Mouse (Mus musculus): ENCODE results near the gene Reg4.

Reg4 gene

GRCm38 (mm10) chr3:98236266-98236665, 14.3 kb downstream of the Reg4 start:
- no peak for DNase-seq (ENCODE audit: low read depth in 2 of 2, low spot score in 2 of 2)

- no peak for DNase-seq (ENCODE audit: low read depth in 2 of 2, low spot score in 2 of 2)
Measured at GRCm38 (mm10) chr3:98237240-98237639, 15.3 kb downstream of the Reg4 start.

- no peak for DNase-seq (ENCODE audit: low read depth in 2 of 2, low spot score in 2 of 2)
Measured at GRCm38 (mm10) chr3:98238150-98238549, 16.2 kb downstream of the Reg4 start.

DNA sequence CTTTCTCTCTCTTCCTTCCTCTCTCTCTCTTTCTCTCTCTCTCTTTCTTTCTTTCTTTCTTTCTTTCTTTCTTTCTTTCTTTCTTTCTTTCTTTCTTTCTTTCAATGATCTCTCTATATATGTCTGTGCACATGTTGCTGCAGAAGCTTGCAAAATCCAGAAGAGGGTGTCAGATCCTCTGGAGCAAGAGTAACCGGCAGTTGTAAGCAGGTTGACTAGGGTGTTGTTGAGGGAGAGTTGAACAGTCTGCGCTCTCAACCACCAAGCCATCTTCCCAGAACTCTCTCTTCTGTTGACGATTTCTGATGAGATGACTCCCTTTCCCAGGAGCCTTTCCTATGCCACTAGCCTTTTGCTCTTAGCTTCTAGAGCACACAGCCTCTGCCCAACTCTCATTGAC, 20.1 kb downstream of the Reg4 start:
- DNase-seq (ENCODE audit: low read depth in 2 of 2, low spot score in 2 of 2) = no peak

GRCm38 (mm10) chr3:98242458-98243037, 20.6 kb downstream of the Reg4 start:
- no peak for DNase-seq (ENCODE audit: low read depth in 2 of 2, low spot score in 2 of 2)

DNA sequence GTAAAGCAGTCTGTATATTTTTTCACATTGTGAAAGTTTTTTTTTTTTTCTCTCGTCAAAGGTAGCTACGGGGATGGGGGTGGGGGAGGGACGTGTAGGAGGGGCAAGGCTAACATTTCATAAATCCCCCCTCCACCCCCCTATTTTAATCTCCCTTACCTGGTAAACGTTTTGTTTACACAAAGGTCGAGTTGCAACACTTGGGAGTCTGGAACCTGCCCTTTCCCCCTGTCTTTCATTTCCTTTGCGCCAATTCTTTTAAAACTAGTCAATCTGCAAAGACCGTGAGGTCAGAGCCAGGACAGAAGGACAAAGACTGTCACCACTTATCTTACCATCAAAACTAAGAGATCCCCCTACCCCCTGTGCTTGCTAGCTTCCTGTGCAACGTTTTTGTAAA, 23.9 kb downstream of the Reg4 start:
- no peak for DNase-seq (ENCODE audit: low read depth in 2 of 2, low spot score in 2 of 2)

DNA sequence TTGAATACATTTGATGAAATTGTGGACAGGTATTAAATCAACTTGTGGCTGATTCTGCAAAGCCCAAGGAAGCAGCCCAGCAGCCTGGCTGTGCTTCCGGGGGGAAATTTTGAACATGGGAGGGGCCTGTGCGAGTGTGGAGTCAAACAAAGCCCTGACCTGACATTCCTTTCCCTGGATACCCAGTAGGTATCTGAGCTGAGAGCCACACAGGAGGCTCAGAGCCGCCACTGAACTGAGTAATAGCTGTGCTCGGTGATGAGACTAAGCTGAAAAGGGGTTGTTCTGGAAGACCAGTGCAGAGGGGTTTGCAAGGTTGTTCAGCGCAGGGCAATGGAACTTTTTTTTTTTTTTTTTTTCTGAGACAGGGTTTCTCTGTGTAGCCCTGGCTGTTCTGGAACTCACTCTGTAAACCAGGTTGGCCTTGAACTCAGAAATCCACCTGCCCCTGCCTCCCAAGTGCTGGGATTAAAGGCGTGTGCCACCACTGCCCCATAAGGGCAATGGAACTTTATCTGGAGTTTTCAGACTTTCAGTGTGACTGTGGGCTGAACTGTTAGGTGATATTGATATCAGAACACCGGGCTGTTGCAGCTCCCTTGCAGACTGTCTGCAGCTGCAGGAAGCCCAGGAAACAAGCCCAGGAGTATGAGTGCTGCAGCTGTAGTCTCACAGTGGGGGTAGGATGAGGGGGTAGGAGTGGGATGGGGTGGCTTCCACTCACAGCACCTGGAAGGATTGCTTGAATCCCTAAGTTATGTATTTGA, 25.2 kb downstream of the Reg4 start:
- DNase-seq (ENCODE audit: low read depth in 2 of 2, low spot score in 2 of 2) = no peak

DNA sequence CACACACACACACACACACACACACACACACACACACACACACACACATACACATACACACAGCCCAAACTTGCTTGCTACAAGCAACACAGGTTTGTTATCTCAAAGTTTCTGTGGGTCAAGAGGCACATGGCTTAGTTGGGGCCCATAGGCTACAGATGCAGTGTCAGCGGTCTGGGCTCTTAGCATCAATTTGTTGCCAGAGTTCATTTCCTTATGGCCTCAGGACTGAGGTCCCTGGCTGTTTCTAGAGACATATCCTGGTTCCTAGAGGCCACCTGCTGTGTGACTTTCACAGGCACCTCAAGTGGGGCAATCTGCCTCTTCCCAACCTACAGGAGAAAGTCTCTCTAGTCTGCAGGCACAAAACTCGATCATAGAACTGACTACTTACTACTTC, 27.4 kb downstream of the Reg4 start:
- no peak for DNase-seq (ENCODE audit: low read depth in 2 of 2, low spot score in 2 of 2)

- no peak for DNase-seq (ENCODE audit: low read depth in 2 of 2, low spot score in 2 of 2)
Measured at GRCm38 (mm10) chr3:98249833-98250448, 28.0 kb downstream of the Reg4 start.

DNA sequence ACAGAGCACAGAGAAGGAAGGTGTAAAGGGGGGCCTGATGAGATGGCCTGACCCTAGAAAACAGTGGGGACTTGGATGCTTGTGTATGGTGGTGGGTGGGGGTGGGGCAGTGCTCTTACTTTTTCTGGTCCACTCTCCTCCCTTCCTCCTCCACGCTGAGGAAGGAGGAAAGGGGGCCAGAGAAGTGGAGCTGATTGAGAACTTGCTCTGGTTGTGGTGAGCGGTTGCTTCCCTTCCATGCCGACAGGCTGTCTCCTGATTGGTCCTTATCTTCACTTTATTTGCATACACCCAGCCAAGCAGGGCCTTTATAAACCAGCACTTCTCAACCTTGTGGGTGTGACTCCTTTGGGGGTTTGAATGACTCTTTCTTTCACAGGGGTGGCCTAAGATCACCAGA, 32.1 kb downstream of the Reg4 start:
- DNase-seq (ENCODE audit: low read depth in 2 of 2, low spot score in 2 of 2) = no peak

- no peak for DNase-seq (ENCODE audit: low read depth in 2 of 2, low spot score in 2 of 2)
Measured at GRCm38 (mm10) chr3:98254656-98255583, 33.0 kb downstream of the Reg4 start.

DNA sequence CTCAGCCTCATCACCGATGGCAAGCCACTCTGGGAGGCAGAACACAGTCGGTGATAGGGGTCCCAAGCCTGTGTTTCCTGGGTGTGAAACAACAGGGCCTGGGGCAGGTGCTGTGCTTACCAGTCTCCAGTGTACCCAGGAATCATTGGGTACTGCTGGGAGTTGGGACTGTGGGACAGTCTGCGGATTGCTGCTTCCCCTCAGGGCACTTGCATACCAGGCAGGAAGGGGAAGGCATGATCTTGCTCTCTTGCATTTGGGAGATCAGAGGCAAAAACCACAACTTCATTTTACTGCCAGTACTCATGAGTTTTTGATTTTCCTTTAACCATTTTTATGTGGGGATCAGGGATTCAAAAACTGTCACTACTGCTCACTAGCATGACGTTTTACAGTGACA, 36.8 kb downstream of the Reg4 start:
- DNase-seq (ENCODE audit: low read depth in 2 of 2, low spot score in 2 of 2) = no peak

DNA sequence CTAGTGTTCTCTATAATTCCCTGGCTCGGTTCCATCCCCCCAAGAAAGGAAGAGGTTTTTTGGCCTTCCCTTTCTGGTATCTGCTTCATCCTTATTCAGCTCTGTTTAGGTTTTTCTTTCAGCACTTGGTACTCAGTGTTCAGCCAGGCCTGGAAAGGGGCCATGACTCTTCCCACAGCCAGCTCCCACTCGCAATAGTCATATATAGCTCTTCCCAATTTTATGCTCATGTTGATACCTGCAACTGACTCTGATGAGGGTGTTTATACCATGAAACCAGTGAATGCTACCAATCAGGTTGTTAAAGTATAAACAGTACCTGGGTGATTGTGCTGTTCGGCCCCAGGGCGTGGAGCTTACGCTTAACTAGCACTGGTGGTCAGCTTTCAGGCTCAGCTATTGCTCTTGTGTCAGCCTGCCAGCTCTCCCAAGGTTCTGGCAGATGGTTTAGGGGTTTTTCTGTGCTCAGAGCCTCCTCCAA, 37.4 kb downstream of the Reg4 start:
- no peak for DNase-seq (ENCODE audit: low read depth in 2 of 2, low spot score in 2 of 2)

DNA sequence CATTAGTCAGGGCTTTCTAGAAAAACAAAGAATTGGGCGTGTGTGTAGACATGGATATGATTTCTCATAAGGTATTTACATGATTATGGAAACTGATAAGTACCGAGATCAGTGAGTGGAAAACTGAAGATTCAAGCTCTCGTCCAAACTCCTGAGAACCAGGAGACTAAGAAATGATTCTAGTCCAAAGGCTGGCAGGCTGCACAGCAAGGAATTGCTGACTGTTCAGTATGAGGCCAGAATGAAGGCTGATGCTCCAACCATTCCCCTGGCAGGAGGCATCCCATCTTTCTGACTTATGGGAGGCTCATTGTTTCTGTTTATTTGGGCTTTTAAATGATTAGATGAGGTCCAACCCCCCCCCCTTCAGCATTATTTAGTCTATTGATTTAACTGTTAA, 38.6 kb downstream of the Reg4 start:
- DNase-seq (ENCODE audit: low read depth in 2 of 2, low spot score in 2 of 2) = no peak

- DNase-seq (ENCODE audit: low read depth in 2 of 2, low spot score in 2 of 2) = no peak
Measured at GRCm38 (mm10) chr3:98261415-98261814, 39.5 kb downstream of the Reg4 start.

DNA sequence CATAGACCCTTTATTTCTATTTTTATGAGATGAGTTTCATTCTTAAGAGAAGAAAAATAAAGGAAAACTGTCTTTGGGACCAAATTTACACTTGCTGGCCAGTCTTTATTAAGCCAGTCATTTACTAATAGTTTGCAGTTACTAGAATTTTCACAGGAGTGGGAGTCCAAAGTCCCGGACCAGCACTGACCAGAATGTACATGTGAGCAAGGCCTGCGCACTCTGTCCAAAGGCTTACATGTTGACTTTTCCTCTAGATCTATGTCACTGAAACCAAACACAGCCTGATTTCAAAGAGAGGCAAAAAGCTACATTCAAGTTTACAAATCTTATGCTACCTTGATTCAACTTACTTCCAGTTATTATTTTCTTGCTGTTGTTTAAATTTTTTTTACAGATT, 40.2 kb downstream of the Reg4 start:
- no peak for DNase-seq (ENCODE audit: low read depth in 2 of 2, low spot score in 2 of 2)

GRCm38 (mm10) chr3:98267249-98267651, 45.3 kb downstream of the Reg4 start:
- no peak for DNase-seq (ENCODE audit: low read depth in 2 of 2, low spot score in 2 of 2)

- no peak for DNase-seq (ENCODE audit: low read depth in 2 of 2, low spot score in 2 of 2)
Measured at GRCm38 (mm10) chr3:98273623-98274398, 51.9 kb downstream of the Reg4 start.

DNA sequence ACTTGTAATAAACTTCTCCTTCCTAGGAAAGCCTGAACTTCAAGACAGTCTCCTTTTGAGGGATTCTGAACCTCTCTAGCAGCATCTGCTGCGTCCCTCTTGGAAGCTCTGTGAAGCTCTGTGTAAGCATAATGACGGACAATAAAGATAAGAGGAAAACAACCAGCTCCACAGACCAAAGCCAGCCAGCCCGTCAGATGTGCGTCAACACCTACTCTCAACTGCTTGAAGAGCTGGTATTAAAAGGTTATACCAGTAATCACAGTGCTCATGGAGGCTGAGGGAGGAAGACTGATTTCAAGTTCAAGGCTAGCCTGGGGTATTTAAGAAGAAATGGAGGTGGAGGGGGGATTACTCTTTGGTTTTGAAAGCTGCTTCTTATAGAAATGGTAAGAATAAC, 57.7 kb downstream of the Reg4 start:
- DNase-seq (ENCODE audit: low read depth in 2 of 2, low spot score in 2 of 2) = no peak

- no peak for DNase-seq (ENCODE audit: low read depth in 2 of 2, low spot score in 2 of 2)
Measured at GRCm38 (mm10) chr3:98280204-98280932, 58.4 kb downstream of the Reg4 start, which contains the start of gene Hmgcs2. Gene Hmgcs2 (plus strand): TSS chr3:98280435.
